Mouse (Mus musculus): ENCODE measurements at regions not wholly inside any gene's neighbourhood (a gene's known extent, or its start where the extent isn't known, plus 50 kb on each side); places are given as distances from the start of the nearest gene placed in this dataset.

GRCm38 (mm10) chr15:88361351-88361750, 238.8 kb upstream of the Zdhhc25 start:
- no peak for DNase-seq (ENCODE audit: low spot score in 2 of 2)

GRCm38 (mm10) chr15:88362966-88363365, 237.1 kb upstream of the Zdhhc25 start:
- no peak for DNase-seq (ENCODE audit: low spot score in 2 of 2)

- DNase-seq (ENCODE audit: low spot score in 2 of 2) = no peak
Observed at GRCm38 (mm10) chr15:88370366-88370765, 229.7 kb upstream of the Zdhhc25 start.

GRCm38 (mm10) chr15:88372039-88372438, 228.1 kb upstream of the Zdhhc25 start:
- no peak for DNase-seq (ENCODE audit: low spot score in 2 of 2)

- DNase-seq (ENCODE audit: low spot score in 2 of 2) = no peak
Observed at GRCm38 (mm10) chr15:88373923-88374322, 226.2 kb upstream of the Zdhhc25 start.

- DNase-seq (ENCODE audit: low spot score in 2 of 2) = no peak
Observed at GRCm38 (mm10) chr15:88379342-88379741, 220.8 kb upstream of the Zdhhc25 start.

GRCm38 (mm10) chr15:88379951-88380623, 220.0 kb upstream of the Zdhhc25 start:
- no peak for DNase-seq (ENCODE audit: low spot score in 2 of 2)

GRCm38 (mm10) chr15:88381419-88381818, 218.7 kb upstream of the Zdhhc25 start:
- no peak for DNase-seq (ENCODE audit: low spot score in 2 of 2)

- no peak for DNase-seq (ENCODE audit: low spot score in 2 of 2)
Observed at GRCm38 (mm10) chr15:88385943-88386342, 214.2 kb upstream of the Zdhhc25 start.

- DNase-seq (ENCODE audit: low spot score in 2 of 2) = no peak
Observed at GRCm38 (mm10) chr15:88386711-88387110, 213.4 kb upstream of the Zdhhc25 start.

- DNase-seq (ENCODE audit: low spot score in 2 of 2) = no peak
Observed at GRCm38 (mm10) chr15:88391822-88392221, 208.3 kb upstream of the Zdhhc25 start.

GRCm38 (mm10) chr15:88399064-88399463, 201.0 kb upstream of the Zdhhc25 start:
- DNase-seq (ENCODE audit: low spot score in 2 of 2) = no peak

GRCm38 (mm10) chr15:88399989-88400388, 200.1 kb upstream of the Zdhhc25 start:
- no peak for DNase-seq (ENCODE audit: low spot score in 2 of 2)

- no peak for DNase-seq (ENCODE audit: low spot score in 2 of 2)
Observed at GRCm38 (mm10) chr15:88400787-88401186, 199.3 kb upstream of the Zdhhc25 start.

- no peak for DNase-seq (ENCODE audit: low spot score in 2 of 2)
Observed at GRCm38 (mm10) chr15:88408461-88409379, 191.4 kb upstream of the Zdhhc25 start.

- DNase-seq (ENCODE audit: low spot score in 2 of 2) = no peak
Observed at GRCm38 (mm10) chr15:88414206-88414605, 185.9 kb upstream of the Zdhhc25 start.

GRCm38 (mm10) chr15:88418881-88419280, 181.2 kb upstream of the Zdhhc25 start:
- DNase-seq (ENCODE audit: low spot score in 2 of 2) = no peak

- DNase-seq (ENCODE audit: low spot score in 2 of 2) = no peak
Observed at GRCm38 (mm10) chr15:88428441-88428840, 171.7 kb upstream of the Zdhhc25 start.

- DNase-seq (ENCODE audit: low spot score in 2 of 2) = no peak
Observed at GRCm38 (mm10) chr15:88430941-88431340, 169.2 kb upstream of the Zdhhc25 start.

GRCm38 (mm10) chr15:88448272-88448671, 151.8 kb upstream of the Zdhhc25 start:
- DNase-seq (ENCODE audit: low spot score in 2 of 2) = no peak

- DNase-seq (ENCODE audit: low spot score in 2 of 2) = no peak
Observed at GRCm38 (mm10) chr15:88451241-88451640, 148.9 kb upstream of the Zdhhc25 start.

GRCm38 (mm10) chr15:88468107-88468506, 132.0 kb upstream of the Zdhhc25 start:
- DNase-seq (ENCODE audit: low spot score in 2 of 2) = no peak

Measured in adrenal gland, postnatal 4 days (tissue).